Mouse (Mus musculus) lung, embryonic 16.5 days (tissue): Measurements from ENCODE around the gene Tom1l2. TPM values are rescaled to one million over a fixed set of nuclear protein-coding genes. Genes with fewer than 3 reads are reported as not detected.

Experiments
- ATAC-seq: fragments of 200-750 bp; cut with Nextera tagmentation; 2 replicates; pipeline ENCODE4 v1.8.0; 2017; ENCODE audit warnings: low read depth, mild to moderate bottlenecking, moderate library complexity
- H3K27ac ChIP-seq: fragments of 300-500 bp; sonication (generic); 2 replicates; pipeline ENCODE4 v1.5.1; 2014; ENCODE audit warnings: mild to moderate bottlenecking, control low read depth, low read length
- H3K27me3 ChIP-seq: fragments of 300-500 bp; sonication (generic); 2 replicates; pipeline ENCODE4 v1.6.1; 2014; ENCODE audit warnings: low read depth, low read length, mixed read lengths; ENCODE audit not compliant: control insufficient read depth, insufficient read depth
- H3K36me3 ChIP-seq: fragments of 300-500 bp; sonication (generic); 2 replicates; pipeline ENCODE4 v1.6.1; 2014; ENCODE audit warnings: low read length; ENCODE audit not compliant: control insufficient read depth, insufficient read depth
- H3K4me1 ChIP-seq: fragments of 300-500 bp; sonication (generic); replicated peaks from 2 replicates; pipeline ENCODE4 v1.6.1; 2014; ENCODE audit warnings: low read length, mixed read lengths; ENCODE audit not compliant: control insufficient read depth, insufficient read depth
- H3K4me2 ChIP-seq: fragments of 300-500 bp; sonication (generic); 2 replicates; pipeline ENCODE4 v1.6.1; 2014; ENCODE audit warnings: low read depth, low read length, control low read depth
- H3K4me3 ChIP-seq: fragments of 300-500 bp; sonication (generic); 2 replicates; pipeline ENCODE4 v1.5.1; 2014; ENCODE audit warnings: mild to moderate bottlenecking, low read length, control low read depth
- H3K9ac ChIP-seq: fragments of 300-500 bp; sonication (generic); 2 replicates; pipeline ENCODE4 v1.6.1; 2014; ENCODE audit warnings: low read length, control low read depth
- H3K9me3 ChIP-seq: fragments of 300-500 bp; sonication (generic); 2 replicates; pipeline ENCODE4 v1.6.1; 2016; ENCODE audit warnings: low read length; ENCODE audit not compliant: control insufficient read depth
- WGBS: fragments of 180-500 bp; shearing (Covaris S2); extraction: QIAGEN DNeasy Blood & Tissue Kit; methylation state at CpG from one replicate; pipeline ENCODE4 v1.1.7; 2014; 5-methylcytosine and 5-hydroxymethylcytosine counted together
- polyA plus RNA-seq: library from polyadenylated mRNA; unstranded; fragments of >200 nt; fragmentation: Nextera tagmentation; extraction: Ambion mirVana; gene quantifications from 2 replicates; pipeline ENCODE4 v1.2.1, GENCODE M21; 2015

Tom1l2 gene
- polyA plus RNA-seq, 1 experiment from 2014 or later, result 29.6 TPM

DNA sequence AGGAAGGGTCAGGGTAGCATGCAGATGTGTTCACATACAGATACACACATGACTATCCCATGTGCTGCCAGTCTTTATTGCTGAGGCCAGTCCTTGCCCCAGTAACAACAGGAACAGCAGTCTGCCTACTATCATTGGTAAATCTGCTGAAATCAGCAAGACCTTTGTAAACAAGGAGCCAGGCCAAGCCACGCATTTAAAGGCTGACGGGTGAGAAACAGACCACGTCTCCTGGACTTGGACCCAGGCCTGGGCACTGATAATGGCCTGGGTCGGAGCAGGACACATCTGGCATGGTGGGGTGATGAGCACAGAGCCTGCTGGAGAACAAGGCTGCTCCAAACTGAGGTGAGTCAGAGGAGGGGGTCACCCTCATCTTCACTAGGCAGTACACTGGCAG lies 112.2 kb downstream of the Tom1l2 start:
- ATAC-seq, result no peak
- Histone ChIP-seq H3K9me3 (no peaks in the 10 kb centered on the region), H3K4me2 (no peak overlapping the region), H3K27ac (no peak overlapping the region), H3K36me3 (peaks cover 21% of the 10 kb centered on the region), H3K4me1 (no peaks in the 10 kb centered on the region), H3K4me3 (no peak overlapping the region), H3K27me3 (no peaks in the 10 kb centered on the region), H3K9ac (no peak overlapping the region)
- WGBS, result 62% methylated on average over 4 of the region's 4 CpGs

DNA sequence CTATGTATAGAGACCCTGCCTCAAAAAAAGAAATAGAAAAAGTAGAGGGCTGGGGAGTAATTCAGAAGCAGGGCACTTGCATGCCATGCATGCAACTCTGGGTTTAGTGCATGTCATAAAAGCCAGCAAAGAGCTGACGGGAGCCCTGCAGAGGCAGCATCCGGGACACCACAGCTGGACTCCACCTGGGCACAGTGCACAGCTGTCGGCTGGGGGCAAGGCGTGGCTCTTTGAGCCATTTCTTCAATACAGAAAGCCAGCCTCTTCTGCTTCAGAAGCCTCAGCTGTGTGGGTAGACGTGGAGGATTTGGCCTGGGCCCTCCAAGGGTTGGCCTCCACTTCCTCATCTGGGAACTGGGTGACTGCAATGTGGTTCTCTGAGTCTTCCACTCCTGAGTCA lies 117.4 kb downstream of the Tom1l2 start:
- no peak overlapping the region for H3K4me3 ChIP-seq
- H3K4me1 ChIP-seq, result peaks cover 23% of the 10 kb centered on the region
- H3K27ac ChIP-seq, result no peak overlapping the region
- H3K27me3 ChIP-seq, result no peaks in the 10 kb centered on the region
- no peak overlapping the region for H3K9ac ChIP-seq
- H3K36me3 ChIP-seq, result peaks cover 8% of the 10 kb centered on the region
- no peak overlapping the region for H3K4me2 ChIP-seq
- no peak for ATAC-seq
- 80% methylated on average over 5 of the region's 5 CpGs for WGBS
- no peaks in the 10 kb centered on the region for H3K9me3 ChIP-seq

DNA sequence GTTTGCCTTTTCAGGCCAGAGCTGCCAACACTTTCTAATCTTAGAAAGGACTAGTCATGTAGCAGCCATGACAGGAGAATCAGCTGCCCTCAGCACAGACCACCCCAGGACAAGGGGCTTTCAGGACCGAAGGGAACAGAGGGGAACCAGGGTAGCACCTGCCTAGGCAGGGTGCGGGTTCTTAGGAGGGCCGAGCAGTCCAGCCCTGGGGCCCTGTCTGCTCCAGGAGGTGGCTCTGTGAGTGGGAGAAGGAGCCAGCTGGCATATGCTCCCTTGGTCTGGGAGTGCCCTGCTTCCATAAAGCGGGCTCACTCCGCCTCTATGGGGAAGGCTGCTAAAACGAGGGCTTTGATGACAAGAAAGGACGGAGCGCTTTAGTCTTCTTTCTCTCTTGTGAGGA lies 119.5 kb downstream of the Tom1l2 start:
- H3K9me3 ChIP-seq, result no peaks in the 10 kb centered on the region
- no peaks in the 10 kb centered on the region for H3K36me3 ChIP-seq
- H3K27me3 ChIP-seq, result no peaks in the 10 kb centered on the region
- H3K27ac ChIP-seq, result peak overlapping the region; percentile 55
- 0 out of 2 replicates have a peak overlapping the region, but pooled peaks have one; percentile 5 for H3K9ac ChIP-seq
- ATAC-seq, result no peak
- H3K4me3 ChIP-seq, result no peak overlapping the region
- 50% methylated on average over 8 of the region's 8 CpGs for WGBS
- H3K4me2 ChIP-seq, result no peak overlapping the region
- peaks cover 33% of the 10 kb centered on the region for H3K4me1 ChIP-seq

DNA sequence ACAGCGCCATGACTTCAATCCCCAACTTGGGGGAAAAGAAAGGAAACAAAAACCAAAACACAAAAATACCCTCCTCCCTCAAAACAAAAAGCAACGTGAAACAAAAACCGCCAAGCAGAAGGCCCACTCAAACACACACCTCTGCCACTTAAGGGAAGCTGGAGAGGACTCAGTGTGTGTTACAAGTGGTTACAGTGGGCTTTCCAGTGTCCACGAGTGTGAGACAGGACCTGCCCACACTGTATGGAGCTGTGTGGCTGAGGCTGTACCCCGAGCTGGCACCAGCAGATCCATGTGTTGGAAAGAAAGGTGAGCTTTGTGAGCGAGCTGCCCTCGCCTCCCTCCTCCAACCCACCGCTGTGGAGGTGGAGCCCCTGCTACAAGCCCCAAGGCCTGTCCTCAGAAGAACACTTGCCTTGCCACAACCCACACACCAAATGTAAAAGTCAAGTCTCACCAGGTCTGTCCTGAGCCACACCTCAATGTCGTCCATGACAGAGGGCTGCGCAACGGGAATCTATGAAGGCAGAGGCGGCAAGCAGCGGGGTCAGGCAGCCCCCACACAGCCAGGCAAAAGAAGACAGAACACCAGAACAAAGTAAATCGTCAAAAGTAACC lies 120.2 kb downstream of the Tom1l2 start:
- 0 out of 2 replicates have a peak overlapping the region, but pooled peaks have one; percentile 7 for H3K4me2 ChIP-seq
- peak overlapping the region; percentile 44; the same call in 1 of the 2 replicates for H3K9ac ChIP-seq
- WGBS, result 56% methylated on average over 14 of the region's 14 CpGs

DNA sequence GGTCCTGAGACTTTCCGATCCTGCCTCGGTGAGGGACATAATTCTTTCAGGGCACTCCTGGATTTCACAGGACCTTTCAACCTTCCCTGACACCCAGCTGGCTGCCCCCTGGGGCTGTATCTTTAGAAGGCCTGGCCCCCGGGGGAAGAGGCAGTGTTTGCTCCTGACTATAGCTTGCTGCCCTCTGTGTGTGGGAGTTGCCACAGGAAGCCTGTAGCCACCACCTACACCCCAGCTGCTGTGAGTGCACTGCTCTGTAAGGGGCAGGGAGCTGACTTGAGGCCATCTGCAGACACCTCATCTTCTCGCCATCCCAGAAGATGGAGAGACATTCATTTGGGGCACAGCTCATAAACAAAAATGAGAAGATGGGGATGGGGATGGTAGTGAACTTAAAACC lies 120.8 kb downstream of the Tom1l2 start:
- H3K4me3 ChIP-seq, result no peak overlapping the region
- no peak overlapping the region for H3K4me2 ChIP-seq
- H3K27me3 ChIP-seq, result no peaks in the 10 kb centered on the region
- WGBS, result 34% methylated on average over 4 of the region's 4 CpGs
- H3K27ac ChIP-seq, result peak overlapping the region; percentile 48
- no peaks in the 10 kb centered on the region for H3K9me3 ChIP-seq
- H3K9ac ChIP-seq, result peak overlapping the region; percentile 13; the same call in 1 of the 2 replicates
- H3K4me1 ChIP-seq, result peaks cover 33% of the 10 kb centered on the region
- H3K36me3 ChIP-seq, result no peaks in the 10 kb centered on the region
- ATAC-seq, result no peak

More for the DNA sequence above, 120.2 kb downstream of the Tom1l2 start:
- Histone ChIP-seq H3K4me3 (no peak overlapping the region), H3K27ac (peak overlapping the region; percentile 55; the same call in 1 of the 2 replicates), H3K27me3 (no peaks in the 10 kb centered on the region), H3K4me1 (peaks cover 33% of the 10 kb centered on the region), H3K36me3 (no peaks in the 10 kb centered on the region), H3K9me3 (no peaks in the 10 kb centered on the region)
- ATAC-seq, result peak; percentile 39

DNA sequence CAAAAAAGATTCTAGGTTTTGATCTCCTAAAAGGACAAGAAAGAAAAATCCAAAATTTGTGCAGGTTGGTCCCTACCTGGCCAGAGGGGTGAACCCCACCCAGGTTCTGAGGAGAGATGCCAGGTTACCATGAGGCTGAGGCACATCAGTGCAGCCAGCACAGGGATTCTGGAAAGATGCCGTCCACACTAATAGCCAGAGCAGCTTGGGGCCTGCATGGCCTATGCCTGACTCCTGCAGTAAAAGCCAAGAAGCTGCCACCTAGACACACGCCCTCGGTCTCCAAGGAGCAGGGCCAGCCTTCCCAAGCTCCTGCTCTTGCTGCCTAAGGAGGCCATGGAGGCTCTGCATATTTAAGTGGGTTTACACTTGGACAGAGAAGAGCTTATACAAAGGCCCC lies 121.4 kb downstream of the Tom1l2 start:
- WGBS, result 66% methylated on average over 3 of the region's 3 CpGs
- H3K36me3 ChIP-seq, result no peaks in the 10 kb centered on the region
- no peak overlapping the region for H3K4me2 ChIP-seq
- H3K4me3 ChIP-seq, result no peak overlapping the region
- H3K9me3 ChIP-seq, result no peaks in the 10 kb centered on the region
- peak overlapping the region; percentile 48; the same call in 1 of the 2 replicates for H3K27ac ChIP-seq
- no peak overlapping the region for H3K9ac ChIP-seq
- peak; percentile 23; the same call in 1 of the 2 replicates for ATAC-seq
- no peaks in the 10 kb centered on the region for H3K27me3 ChIP-seq
- H3K4me1 ChIP-seq, result peaks cover 33% of the 10 kb centered on the region

DNA sequence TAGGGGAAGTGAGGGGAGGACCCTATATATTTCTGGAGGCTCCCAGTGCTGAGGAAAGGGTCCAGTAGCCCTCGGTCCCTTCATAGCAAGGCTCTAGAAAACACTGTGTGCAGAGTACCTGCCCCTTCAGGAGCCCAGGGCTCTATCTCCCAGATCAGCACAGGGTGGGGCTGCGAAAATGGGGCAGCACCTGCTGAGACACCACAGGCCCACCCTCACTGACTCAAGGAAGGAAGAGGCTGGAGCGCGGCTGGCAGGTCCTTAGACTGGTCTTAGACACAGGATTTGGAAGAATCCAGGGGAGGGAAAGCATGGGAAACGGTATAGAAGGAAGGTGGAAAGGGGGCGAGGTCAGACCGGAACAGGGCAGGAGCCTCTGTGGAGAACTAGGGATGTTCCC lies 122.2 kb downstream of the Tom1l2 start:
- Histone ChIP-seq H3K4me1 (peaks cover 33% of the 10 kb centered on the region), H3K9me3 (no peaks in the 10 kb centered on the region), H3K36me3 (no peaks in the 10 kb centered on the region), H3K4me3 (no peak overlapping the region), H3K4me2 (no peak overlapping the region), H3K9ac (no peak overlapping the region), H3K27ac (no peak overlapping the region), H3K27me3 (no peaks in the 10 kb centered on the region)
- no peak for ATAC-seq
- WGBS, result 85% methylated on average over 7 of the region's 7 CpGs

DNA sequence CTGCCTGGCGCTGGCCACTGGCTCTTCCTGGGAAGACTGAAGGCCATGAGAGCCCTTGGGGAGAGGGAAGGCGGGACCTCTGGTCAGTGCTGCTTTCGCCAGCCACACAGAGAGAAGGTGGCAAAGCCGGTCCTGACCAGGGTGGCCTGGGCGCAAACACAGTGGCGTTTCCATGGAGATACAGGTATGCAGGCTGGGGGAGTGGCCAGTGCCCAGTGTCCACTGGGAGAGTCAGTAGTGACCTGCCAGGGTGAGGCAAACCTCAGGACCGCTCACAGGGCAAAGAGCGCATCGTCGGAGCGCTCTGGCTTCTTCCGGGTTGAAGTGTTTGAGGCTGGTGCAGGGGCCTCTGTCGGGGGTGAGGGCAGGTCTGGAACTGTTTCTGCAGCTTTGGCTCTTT lies 122.9 kb downstream of the Tom1l2 start:
- ATAC-seq, result peak; percentile 59
- peaks cover 33% of the 10 kb centered on the region for H3K4me1 ChIP-seq

DNA sequence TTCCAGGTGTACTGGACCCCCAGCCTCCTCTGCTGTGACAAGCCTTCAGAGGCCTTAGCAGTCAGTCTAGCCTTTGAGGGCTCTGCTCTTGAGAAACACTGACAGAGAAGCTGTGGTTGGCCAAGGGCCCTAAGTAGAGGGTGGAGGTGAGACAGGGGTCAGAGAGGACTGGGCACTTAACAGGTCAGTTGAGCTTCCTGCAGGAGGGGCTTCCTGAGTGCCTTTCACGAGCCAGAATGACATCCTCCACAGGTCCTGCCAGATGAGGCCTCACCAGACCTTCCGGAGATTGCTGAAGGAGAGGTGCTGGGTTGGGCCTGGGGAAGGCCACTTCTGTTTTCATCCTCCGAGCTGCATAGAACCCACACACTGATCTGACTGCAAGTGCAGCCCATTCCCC lies 124.2 kb downstream of the Tom1l2 start:
- no peak overlapping the region for H3K9ac ChIP-seq
- WGBS, result 42% methylated on average over 3 of the region's 3 CpGs
- H3K4me3 ChIP-seq, result no peak overlapping the region
- no peaks in the 10 kb centered on the region for H3K27me3 ChIP-seq
- peaks cover 32% of the 10 kb centered on the region for H3K4me1 ChIP-seq
- no peaks in the 10 kb centered on the region for H3K9me3 ChIP-seq
- no peak overlapping the region for H3K4me2 ChIP-seq
- 0 out of 2 replicates have a peak overlapping the region, but pooled peaks have one; percentile 10 for H3K27ac ChIP-seq
- ATAC-seq, result no peak
- H3K36me3 ChIP-seq, result no peaks in the 10 kb centered on the region

More for the DNA sequence above, 122.9 kb downstream of the Tom1l2 start:
- H3K27me3 ChIP-seq, result no peaks in the 10 kb centered on the region
- H3K9me3 ChIP-seq, result no peaks in the 10 kb centered on the region
- H3K4me2 ChIP-seq, result peak overlapping the region; percentile 21; the same call in 1 of the 2 replicates
- no peak overlapping the region for H3K4me3 ChIP-seq
- WGBS, result 52% methylated on average over 13 of the region's 13 CpGs
- H3K27ac ChIP-seq, result peak overlapping the region; percentile 54; the same call in 1 of the 2 replicates
- no peaks in the 10 kb centered on the region for H3K36me3 ChIP-seq
- H3K9ac ChIP-seq, result peak overlapping the region; percentile 7; the same call in 1 of the 2 replicates
